Mouse (Mus musculus) ovary, postnatal 36 days (tissue): ENCODE data around the gene Wnt6.
A peak's percentile ranks its signal among the peaks of the same experiment; 100 is the strongest.

Experiments
- DNase-seq: peaks from one replicate; pipeline ENCODE4 v3.0.0; 2022; ENCODE audit warnings: low spot score, mixed read lengths

The Wnt6 gene

GRCm38 (mm10) chr1:74771845-74771930 lies at the start of gene Wnt6:
TSS of gene Wnt6 (plus strand) at chr1:74771892.
- no peak for DNase-seq

- no peak for DNase-seq
Measured at GRCm38 (mm10) chr1:74723748-74724147, 47.9 kb upstream of the Wnt6 start.

GRCm38 (mm10) chr1:74726114-74726513 lies 45.6 kb upstream of the Wnt6 start:
- DNase-seq = no peak

GRCm38 (mm10) chr1:74726674-74727073 lies 45.0 kb upstream of the Wnt6 start:
- no peak for DNase-seq

- no peak for DNase-seq
Measured at GRCm38 (mm10) chr1:74728446-74728845, 43.2 kb upstream of the Wnt6 start.

GRCm38 (mm10) chr1:74736977-74737376 lies 34.7 kb upstream of the Wnt6 start:
- no peak for DNase-seq

GRCm38 (mm10) chr1:74737500-74737899 lies 34.2 kb upstream of the Wnt6 start:
- DNase-seq = no peak

- DNase-seq = no peak
Measured at GRCm38 (mm10) chr1:74740846-74741245, 30.8 kb upstream of the Wnt6 start.

- DNase-seq = no peak
Measured at GRCm38 (mm10) chr1:74747335-74747734, 24.4 kb upstream of the Wnt6 start.

- DNase-seq = peak; percentile 68
Measured at GRCm38 (mm10) chr1:74748643-74749271, 22.9 kb upstream of the Wnt6 start, which contains the start of gene Prkag3. TSS of gene Prkag3 (minus strand) at chr1:74749221.

GRCm38 (mm10) chr1:74749301-74749700 lies 22.4 kb upstream of the Wnt6 start:
- DNase-seq = peak; percentile 25

GRCm38 (mm10) chr1:74750683-74751082 lies 21.0 kb upstream of the Wnt6 start:
- no peak for DNase-seq

GRCm38 (mm10) chr1:74752150-74752549 lies 19.5 kb upstream of the Wnt6 start:
- DNase-seq = no peak

GRCm38 (mm10) chr1:74752833-74753232 lies 18.9 kb upstream of the Wnt6 start:
- no peak for DNase-seq

GRCm38 (mm10) chr1:74753266-74753974 lies 18.3 kb upstream of the Wnt6 start:
- no peak for DNase-seq

- no peak for DNase-seq
Measured at GRCm38 (mm10) chr1:74754175-74754785, 17.4 kb upstream of the Wnt6 start.

GRCm38 (mm10) chr1:74759773-74760172 lies 11.9 kb upstream of the Wnt6 start:
- DNase-seq = no peak

- DNase-seq = peak; percentile 74
Measured at GRCm38 (mm10) chr1:74763081-74763480, 8.6 kb upstream of the Wnt6 start.

GRCm38 (mm10) chr1:74770727-74771466 lies 795 bp upstream of the Wnt6 start:
- peak; percentile 42 for DNase-seq

- no peak for DNase-seq
Measured at GRCm38 (mm10) chr1:74771467-74771844, 236 bp upstream of the Wnt6 start.

- DNase-seq = peak; percentile 40
Measured at GRCm38 (mm10) chr1:74771931-74772620, 384 bp downstream of the Wnt6 start.

- DNase-seq = peak; percentile 82
Measured at GRCm38 (mm10) chr1:74773136-74773535, 1.4 kb downstream of the Wnt6 start.

- DNase-seq = no peak
Measured at GRCm38 (mm10) chr1:74774062-74774461, 2.4 kb downstream of the Wnt6 start.
